Mouse (Mus musculus): ENCODE measurements at regions not wholly inside any gene's neighbourhood (a gene's known extent, or its start where the extent isn't known, plus 50 kb on each side); places are given as distances from the start of the nearest gene placed in this dataset.
"Not testable (repeated sequence)": the region's sequence is repeated elsewhere in the genome, so short reads cannot be mapped to it uniquely, and the experiment has no call there.

DNA sequence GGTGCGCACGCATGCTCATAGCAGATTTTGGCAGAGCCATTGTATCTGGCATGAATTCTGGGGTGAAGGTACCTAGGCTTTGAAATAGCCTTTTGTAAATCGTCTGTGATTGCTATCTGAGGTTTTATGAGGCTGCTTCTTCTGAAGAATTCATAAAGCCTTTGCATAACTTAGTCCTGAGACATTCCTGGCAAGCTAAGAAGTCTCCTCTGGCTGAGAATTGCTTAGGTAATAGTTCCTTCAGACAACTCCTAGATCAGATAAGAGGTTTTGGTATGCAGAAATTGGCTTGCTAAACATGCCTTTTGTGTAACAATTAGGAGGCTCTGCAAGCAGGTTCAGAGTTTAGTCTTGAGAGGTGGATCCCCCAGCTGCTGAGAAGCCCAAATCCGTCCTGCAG is 82.7 kb downstream of the Pmp22 start:
- no peak for DNase-seq

DNA sequence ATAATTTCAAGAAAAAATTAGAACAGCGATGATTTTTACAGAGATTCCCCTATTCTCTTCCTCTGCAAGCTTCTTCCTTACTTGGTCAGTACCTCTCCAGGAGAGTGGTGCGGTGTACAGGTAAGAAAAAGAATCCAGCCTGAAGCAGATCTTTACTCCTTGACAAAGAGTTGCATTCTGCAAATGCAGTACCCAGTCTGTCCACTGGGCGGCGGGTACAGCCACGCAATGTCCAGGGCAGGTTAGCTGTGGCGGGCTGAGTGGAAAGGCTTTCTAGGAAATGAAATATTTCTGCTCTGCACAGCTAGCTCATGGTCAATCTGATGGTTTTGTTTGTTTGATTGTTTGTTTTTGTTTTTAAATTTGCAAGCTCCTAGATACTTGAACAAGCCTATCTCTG is 84.3 kb downstream of the Pmp22 start:
- peak; percentile 60 to 89 for DNase-seq

DNA sequence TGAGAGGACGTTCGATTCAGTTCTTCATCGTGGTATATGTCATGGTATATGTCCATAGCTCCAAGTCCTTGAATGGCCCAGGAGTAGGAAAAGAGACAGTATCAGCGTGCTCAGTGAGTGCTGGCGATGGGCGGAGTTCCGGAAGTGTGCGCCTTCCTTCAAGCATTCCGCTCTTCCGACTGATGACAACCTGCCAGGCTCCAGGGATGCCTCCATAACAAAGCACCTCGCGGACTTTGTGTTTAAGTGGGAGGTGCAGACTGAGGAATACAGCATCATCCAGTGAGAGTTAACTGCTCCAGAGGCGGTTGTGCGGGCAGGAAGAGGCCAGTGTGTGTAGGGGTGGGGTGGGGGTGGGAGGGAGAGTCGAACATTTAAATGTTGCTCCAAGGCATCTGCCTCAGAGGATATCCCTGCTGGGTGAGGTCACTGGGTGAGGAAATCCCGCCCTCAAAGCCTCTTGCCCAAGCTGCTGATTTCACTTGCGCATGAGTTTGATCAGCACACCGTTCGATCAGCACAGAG is 85.2 kb downstream of the Pmp22 start:
- DNase-seq: no peak

DNA sequence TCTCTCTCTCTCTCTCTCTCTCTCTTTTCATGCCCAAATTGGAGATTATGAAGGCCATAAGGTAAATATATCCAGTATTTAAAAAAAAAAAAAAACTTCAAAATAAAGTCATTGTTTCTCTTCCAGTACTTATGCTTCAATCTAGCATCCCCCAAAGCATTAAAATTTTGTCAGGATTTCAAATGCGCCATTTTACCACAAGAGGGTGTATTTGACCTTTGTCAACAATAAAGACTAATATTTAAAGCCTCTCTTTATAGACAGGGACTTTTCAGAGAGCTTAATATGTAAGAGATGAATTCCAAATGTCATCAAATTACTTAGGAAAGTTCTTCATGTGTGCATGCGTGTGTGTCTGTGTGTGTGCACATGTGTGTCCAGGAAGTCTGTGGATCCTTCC is 87.2 kb downstream of the Pmp22 start:
- DNase-seq: no peak

- no peak for DNase-seq
Measured at GRCm38 (mm10) chr11:63217049-63217448, 88.3 kb downstream of the Pmp22 start.

GRCm38 (mm10) chr11:63226471-63226870 is 97.7 kb downstream of the Pmp22 start:
- no peak for DNase-seq

DNA sequence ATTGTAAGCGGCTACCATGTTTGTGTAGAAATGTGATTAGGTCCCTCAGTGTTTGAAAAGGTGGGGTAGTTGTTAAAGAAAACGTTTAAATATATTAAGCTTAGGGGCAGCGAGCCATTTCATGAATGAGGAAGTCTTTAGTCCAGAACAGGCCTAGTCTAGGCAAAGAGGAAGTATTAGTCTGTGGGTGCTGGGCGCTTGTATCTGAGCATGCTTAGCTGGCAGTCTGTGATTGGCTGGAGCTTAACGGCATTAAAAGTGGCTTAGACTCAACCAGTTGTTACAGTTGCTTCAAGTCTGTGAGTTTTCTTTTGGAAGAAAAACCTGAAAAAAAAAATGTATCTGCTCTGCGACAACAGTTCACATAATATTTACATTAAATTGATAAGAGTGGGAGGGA is 102.0 kb downstream of the Pmp22 start:
- peak; percentile 2 to 22 for DNase-seq

GRCm38 (mm10) chr11:63233172-63233966 is 104.6 kb downstream of the Pmp22 start:
- DNase-seq: no peak

DNA sequence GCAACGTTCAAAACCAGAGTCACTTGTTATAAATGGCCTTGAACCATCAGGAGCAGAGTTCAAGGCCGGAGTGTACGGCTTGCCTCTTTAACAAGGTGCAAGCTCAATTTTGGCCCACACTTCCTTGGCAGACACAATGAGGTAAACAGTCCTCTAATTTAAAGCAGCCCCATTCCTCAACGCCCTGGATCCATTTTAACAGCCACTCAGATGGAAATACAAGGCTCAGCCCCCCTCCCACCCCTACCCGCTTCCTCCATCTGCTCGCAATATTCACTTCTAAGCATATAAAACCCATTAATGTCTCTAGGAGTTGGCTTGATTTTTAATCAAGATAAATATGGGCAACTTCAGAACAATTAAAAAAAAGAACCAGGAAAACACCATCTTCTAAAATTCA is 105.7 kb downstream of the Pmp22 start:
- no peak for DNase-seq

- DNase-seq: no peak
Measured at GRCm38 (mm10) chr11:63238655-63239054, 109.9 kb downstream of the Pmp22 start.

- DNase-seq: no peak
Measured at GRCm38 (mm10) chr11:63243906-63244416, 115.2 kb downstream of the Pmp22 start.

DNA sequence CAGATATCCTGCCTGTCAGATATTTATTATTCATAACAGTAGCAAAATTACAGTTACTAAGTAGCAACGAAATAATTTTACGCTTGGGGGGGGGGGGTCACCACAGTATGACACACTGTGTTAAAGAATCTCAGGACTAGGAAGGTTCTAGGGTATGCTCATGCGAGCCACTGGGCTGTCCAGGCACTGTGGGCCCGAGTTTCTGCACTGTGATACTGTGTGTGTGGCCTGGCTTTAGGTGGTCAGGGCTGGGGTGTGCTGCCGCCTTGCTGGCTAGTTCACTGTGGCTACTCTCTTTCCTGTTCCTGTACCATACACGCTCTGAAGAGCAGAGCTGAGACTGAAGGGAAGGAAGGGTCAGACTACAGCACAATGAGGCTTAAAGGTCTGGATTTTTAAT is 116.3 kb downstream of the Pmp22 start:
- no peak for DNase-seq

DNA sequence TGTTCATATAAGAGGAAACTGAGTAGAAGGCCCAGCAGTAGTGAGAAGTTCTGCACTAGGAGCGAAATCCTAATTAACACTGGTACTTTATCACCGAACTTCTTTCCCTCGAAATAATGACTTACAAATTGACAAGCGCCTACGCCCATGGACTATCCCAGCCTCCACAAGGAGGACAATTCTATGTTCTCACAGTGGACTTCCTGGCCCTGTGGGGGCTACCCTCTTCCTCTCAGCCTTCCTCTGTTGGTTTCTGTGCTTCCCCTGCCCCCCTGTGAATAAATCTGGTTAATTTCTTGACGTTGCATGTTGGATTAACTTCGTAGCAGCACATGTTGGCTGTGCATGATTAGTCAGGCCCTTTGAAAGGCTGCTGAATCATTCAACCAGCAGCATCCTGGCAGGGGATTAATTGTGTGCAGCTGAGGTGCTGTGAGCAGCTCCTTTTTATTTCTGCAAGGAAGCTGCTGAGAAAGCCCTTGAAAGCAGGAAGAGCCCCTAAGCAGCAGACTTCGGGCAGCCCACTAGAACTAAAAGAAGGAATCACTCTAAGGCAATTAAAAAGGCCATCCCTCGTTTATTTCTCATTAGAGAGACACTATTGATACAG is 117.4 kb downstream of the Pmp22 start:
- no peak for DNase-seq

GRCm38 (mm10) chr11:63252012-63252856 is 123.5 kb downstream of the Pmp22 start:
- DNase-seq: no peak

GRCm38 (mm10) chr11:63252968-63253602 is 124.3 kb downstream of the Pmp22 start:
- peak in 1 of 2 experiments; percentile 24 for DNase-seq

DNA sequence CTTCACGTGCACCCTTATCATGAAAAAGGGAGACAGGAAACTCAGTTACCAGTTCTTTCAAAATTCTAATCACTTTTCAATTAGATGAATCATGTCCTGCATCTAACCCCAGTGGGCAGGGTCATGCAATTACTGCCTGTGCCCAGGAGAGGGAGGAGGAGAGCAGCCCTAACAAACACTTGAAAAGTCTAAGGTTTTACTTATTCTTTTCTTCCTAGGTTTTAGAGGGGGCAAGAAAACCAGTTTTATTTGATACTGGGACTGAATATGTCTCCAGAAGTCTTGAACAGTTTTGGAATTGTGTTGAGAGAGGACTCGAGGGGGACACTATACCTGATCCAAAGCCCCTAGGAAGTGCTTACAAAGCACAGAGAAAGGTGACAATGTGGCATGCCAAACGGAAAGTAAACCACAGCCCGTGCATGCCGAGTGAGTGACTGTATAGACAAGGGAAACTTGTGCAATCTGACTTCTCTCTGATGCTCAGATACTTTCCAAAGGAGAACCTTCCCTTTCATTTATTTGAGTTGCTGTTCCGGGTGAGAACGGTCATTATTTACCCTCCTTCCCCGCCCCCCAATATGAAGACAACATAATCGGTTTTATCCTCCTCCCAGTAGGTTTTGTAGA is 135.8 kb downstream of the Pmp22 start:
- DNase-seq: peak in 1 of 2 experiments; percentile 10

GRCm38 (mm10) chr11:63266290-63266689 is 137.5 kb downstream of the Pmp22 start:
- not testable (repeated sequence) for DNase-seq

DNA sequence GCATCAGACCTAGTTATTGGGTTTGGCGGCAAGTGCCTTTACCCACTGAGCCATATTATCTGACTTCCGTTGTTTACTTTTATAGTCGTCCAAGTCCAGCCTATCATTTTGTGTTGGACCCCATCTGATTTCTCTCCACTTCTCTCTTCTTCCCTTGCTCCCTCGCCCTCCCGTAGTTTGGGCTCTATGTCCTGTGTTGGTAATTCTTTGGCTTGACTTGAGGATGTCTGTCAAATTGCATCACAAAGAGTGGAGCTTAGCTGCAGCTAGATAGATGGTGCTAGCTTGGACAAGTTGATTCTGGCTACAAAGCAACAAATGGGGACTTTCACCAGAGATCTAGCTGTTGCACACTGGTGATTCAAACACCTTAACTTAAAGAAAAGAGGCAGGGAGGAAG is 147.9 kb downstream of the Pmp22 start:
- DNase-seq: no peak

GRCm38 (mm10) chr11:63281839-63282238 is 153.1 kb downstream of the Pmp22 start:
- DNase-seq: no peak

DNA sequence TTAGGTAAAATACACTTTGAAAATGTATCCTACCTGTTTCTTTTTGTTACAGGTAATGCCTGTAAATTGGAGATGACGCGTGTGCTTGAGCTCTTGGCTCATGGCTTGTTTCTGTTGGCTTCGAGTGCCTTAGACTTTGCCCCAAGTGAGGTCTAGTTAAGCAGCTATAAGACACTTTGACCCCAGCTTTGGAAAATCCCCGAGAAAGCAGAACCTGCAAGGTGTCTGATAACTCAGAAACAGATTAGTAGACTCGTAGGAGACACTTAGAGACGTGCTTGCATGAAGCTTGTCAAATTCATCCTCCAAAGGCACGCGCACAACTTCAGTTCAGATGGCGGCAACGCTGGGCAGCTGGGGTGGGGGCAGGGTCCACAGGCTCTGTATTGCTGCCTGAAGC is 153.8 kb downstream of the Pmp22 start:
- no peak for DNase-seq

- DNase-seq: no peak
Measured at GRCm38 (mm10) chr11:63286026-63286425, 157.2 kb downstream of the Pmp22 start.

GRCm38 (mm10) chr11:63287766-63288165 is 159.0 kb downstream of the Pmp22 start:
- no peak for DNase-seq

Data from heart, adult 18-20 months (tissue).